Mouse (Mus musculus) monocyte, adult 5-6 weeks (primary cell): ENCODE data around the gene Nr5a1. TPM values are rescaled to one million over a fixed set of nuclear protein-coding genes. Genes with fewer than 3 reads are reported as not detected.

ENCODE experiments used
- ATAC-seq: fragments of 153-309, 156-312 bp; replicated peaks from 2 replicates; pipeline ENCODE4 v1.8.0; 2017; ENCODE audit warnings: mild to moderate bottlenecking; ENCODE audit not compliant: low TSS enrichment, insufficient number of reproducible peaks, severe bottlenecking, poor library complexity, low FRiP score
- total RNA-seq: library from RNA; stranded (forward); fragments of 200-1000, 200-491, 200-594 nt; gene quantifications from 3 replicates; pipeline ENCODE4 v1.2.3, GENCODE M21; 2017

The Nr5a1 gene
- total RNA-seq, 1 experiment from 2014 or later, result not detected

GRCm38 (mm10) chr2:38661398-38661797 is 52.9 kb downstream of the Nr5a1 start:
- ATAC-seq, result no peak

DNA sequence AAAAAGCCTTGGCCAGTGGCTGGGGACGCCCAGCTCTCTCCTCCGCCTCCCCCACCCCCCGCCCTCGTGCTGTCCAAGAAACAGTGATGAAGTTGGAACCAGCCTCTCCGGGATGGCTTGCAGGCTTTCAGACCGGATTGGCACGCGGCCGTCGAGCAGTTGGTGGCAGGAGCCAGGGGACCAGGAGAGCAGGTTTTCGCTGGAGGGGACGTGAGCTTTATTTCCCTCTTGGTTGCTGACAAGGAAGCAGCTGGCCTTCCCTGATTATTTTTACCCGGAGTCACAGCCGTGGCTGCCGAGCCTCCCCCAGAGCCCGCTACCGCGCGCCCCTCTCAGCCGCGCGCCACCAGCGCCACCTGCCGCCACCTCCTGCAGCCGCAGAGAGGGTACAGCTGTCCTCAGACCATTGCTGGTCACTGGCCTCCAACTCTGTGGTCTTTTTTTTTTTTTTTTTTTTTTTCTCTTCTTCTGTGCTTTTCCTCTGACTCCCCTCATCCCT is 56.0 kb downstream of the Nr5a1 start:
- ATAC-seq, result no peak

DNA sequence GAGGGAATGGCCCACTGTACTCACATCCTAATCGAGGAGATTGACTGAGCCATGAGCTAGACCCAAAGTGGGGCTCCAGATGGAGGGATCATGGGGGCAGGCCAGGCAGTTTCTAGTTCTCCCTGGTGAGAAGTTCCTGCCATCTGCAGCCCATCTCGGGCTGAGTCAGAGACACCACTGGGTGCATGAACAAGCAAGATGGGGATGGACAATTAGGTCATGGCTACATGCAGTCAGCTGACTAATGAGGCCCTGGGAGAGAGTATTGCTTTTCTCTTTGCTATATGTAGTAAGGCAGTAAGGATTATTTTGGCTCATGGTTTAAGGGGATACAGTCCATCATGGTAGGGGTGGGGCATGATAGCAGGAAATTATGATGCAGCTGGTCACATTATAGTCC is 60.6 kb downstream of the Nr5a1 start:
- no peak for ATAC-seq

- no peak for ATAC-seq
Measured at GRCm38 (mm10) chr2:38653293-38653619, 61.1 kb downstream of the Nr5a1 start.

GRCm38 (mm10) chr2:38652565-38653292 is 61.6 kb downstream of the Nr5a1 start:
- no peak for ATAC-seq

GRCm38 (mm10) chr2:38652098-38652497 is 62.2 kb downstream of the Nr5a1 start:
- ATAC-seq, result no peak

DNA sequence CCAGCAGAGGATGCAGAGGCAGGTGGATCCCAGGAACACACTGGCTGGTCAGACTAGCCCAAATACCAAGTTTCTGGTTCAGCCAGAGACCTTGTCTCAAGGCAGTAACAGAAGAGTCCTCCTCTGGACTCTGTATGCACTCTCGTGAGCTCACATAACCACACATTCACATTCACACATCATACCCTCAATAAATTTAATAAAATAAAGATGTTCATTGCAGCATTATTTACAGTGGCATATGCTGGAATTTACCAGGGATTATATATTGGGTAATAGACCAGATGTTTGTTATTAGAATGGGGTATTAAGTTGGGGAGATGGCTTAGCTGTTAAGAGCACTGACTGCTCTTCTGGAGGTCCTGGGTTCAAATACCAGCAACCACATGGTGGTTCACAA is 64.0 kb downstream of the Nr5a1 start:
- ATAC-seq, result no peak

DNA sequence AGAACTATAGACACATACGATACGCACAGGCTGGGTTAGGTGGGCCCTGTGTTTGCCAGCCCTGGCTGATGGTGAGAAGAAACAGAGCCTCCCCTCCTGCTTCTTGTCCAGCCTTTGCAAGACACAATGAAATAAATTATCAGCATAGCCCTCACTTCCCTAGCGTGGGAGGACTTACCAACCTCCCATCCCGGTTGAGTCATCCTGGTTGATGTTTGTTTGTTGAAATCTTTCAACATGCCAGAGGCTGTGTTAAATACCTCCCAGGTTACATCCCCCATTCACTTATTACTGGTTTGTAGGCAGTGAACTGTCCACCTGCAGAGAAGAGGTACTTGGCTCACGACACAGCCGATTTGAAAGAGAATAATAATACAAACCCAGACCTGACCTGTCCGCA is 66.7 kb downstream of the Nr5a1 start:
- ATAC-seq, result no peak

GRCm38 (mm10) chr2:38647201-38647606 is 67.1 kb downstream of the Nr5a1 start:
- ATAC-seq, result no peak

- ATAC-seq, result no peak
Measured at GRCm38 (mm10) chr2:38645936-38646335, 68.4 kb downstream of the Nr5a1 start.

- peak; percentile 92 for ATAC-seq
Measured at GRCm38 (mm10) chr2:38643625-38644427, 70.5 kb downstream of the Nr5a1 start, which contains the start of gene Psmb7. Gene Psmb7 (minus strand): TSS chr2:38644087.

Other genes starting within 250 kb of the Nr5a1 start
- 0.39 to 0.57 TPM (median 0.53 TPM) in 3 replicates for gene Nek6, start 202.9 kb downstream of the Nr5a1 start, total RNA-seq
- gene Psmb7, start 70.5 kb downstream of the Nr5a1 start, total RNA-seq, result 165 to 226 TPM (median 206 TPM) in 3 replicates
- 0.29 to 2.2 TPM (median 1.1 TPM) in 3 replicates for gene Nr6a1, start 213.1 kb upstream of the Nr5a1 start, total RNA-seq
- not detected in 3 replicates for gene Olfml2a, start 217.4 kb upstream of the Nr5a1 start, total RNA-seq